In genomic region chr12:31318409-31318963, GRCm38 (mm10) we compare ENCODE assay signal across 14 mouse cellular contexts. TPM values are rescaled to one million over a fixed set of nuclear protein-coding genes. Genes with fewer than 3 reads are reported as not detected.
A peak's percentile ranks its signal among the peaks of the same experiment; 100 is the strongest.
DNase-seq lines count a peak whose midpoint lies in the region; ATAC-seq and TF ChIP-seq lines count a peak whose summit lies in the region.
"Had no signal": no experiment of that assay in that cellular context is flagged by ENCODE, and none has a peak within 500 bp of the region (broad histone marks: within the 10 kb centered on the region; RNA-seq: fewer than 3 reads in every experiment).

No protein-coding gene starts in this region.

- 44% methylated on average over 10 of the region's 10 CpGs for WGBS in heart, embryonic 15.5 days
- WGBS in lung, embryonic 14.5 days, result 72% methylated on average over 10 of the region's 10 CpGs

- no peak for TF ChIP-seq CTCF in lung, embryonic 14.5 days (IDR thresholded peaks at IDR 0.05; ENCODE audit: low read depth)
- no peak for TF ChIP-seq CTCF in brain, embryonic 14.5 days (IDR thresholded peaks at IDR 0.05; ENCODE audit: borderline replicate concordance, extremely low read depth, insufficient read depth, insufficient read length)

- H3K36me3 ChIP-seq in heart, embryonic 15.5 days, result peaks cover 92% of the 10 kb centered on the region
- peaks cover 99% of the 10 kb centered on the region for H3K36me3 ChIP-seq in lung, embryonic 14.5 days (ENCODE audit: insufficient read depth)
- H3K36me3 ChIP-seq: liver, embryonic 15.5 days had no signal

- ATAC-seq in heart, embryonic 15.5 days (replicated peaks; ENCODE audit: insufficient number of reproducible peaks, insufficient read depth, low FRiP score, low read depth), result peak; percentile 13
- ATAC-seq in lung, embryonic 14.5 days (ENCODE audit: insufficient read depth), result peak; percentile 60; the same call in 1 of the 2 replicates
- ATAC-seq: intestine, postnatal 0 days had no signal

- peaks cover 31% of the 10 kb centered on the region for H3K4me1 ChIP-seq in heart, embryonic 15.5 days (replicated peaks)
- no peaks in the 10 kb centered on the region for H3K4me1 ChIP-seq in lung, embryonic 14.5 days (ENCODE audit: insufficient read depth)
- H3K4me1 ChIP-seq: liver, embryonic 15.5 days had no signal

- H3K27ac ChIP-seq in heart, embryonic 15.5 days, result peak overlapping the region; percentile 67
- peak overlapping the region; percentile 30; the same call in 1 of the 2 replicates for H3K27ac ChIP-seq in lung, embryonic 14.5 days (ENCODE audit: low read depth)
- H3K27ac ChIP-seq: liver, embryonic 15.5 days had no signal

- H3K9me3 ChIP-seq in heart, embryonic 15.5 days (replicated peaks), result no peaks in the 10 kb centered on the region
- no peaks in the 10 kb centered on the region for H3K9me3 ChIP-seq in lung, embryonic 14.5 days (ENCODE audit: low read depth, low read length)
- H3K9me3 ChIP-seq: liver, embryonic 15.5 days had no signal

- no peak overlapping the region for H3K9ac ChIP-seq in heart, embryonic 15.5 days
- no peak overlapping the region for H3K9ac ChIP-seq in lung, embryonic 14.5 days
- H3K9ac ChIP-seq: liver, embryonic 15.5 days had no signal

- H3K4me3 ChIP-seq in heart, embryonic 15.5 days, result no peak overlapping the region
- no peak overlapping the region for H3K4me3 ChIP-seq in lung, embryonic 14.5 days (ENCODE audit: low read depth, low read length)
- H3K4me3 ChIP-seq: liver, embryonic 15.5 days had no signal

- DNase-seq in adrenal gland, postnatal 10 days, result peak; percentile 73
- DNase-seq in adrenal gland, adult 8-10 months, result no peak
- no peak for DNase-seq in heart, adult 9 months (ENCODE audit: low spot score in 2 of 2)
- peak; percentile 66 for DNase-seq in lung, embryonic 14.5 days
- DNase-seq in lung, postnatal 36 days, result no peak
- peak; percentile 67 for DNase-seq in brain, embryonic 14.5 days (ENCODE audit: low read depth)
- DNase-seq in urinary bladder, postnatal 10 days (ENCODE audit: low spot score), result no peak
- DNase-seq: cerebellum, adult 11-12 months; kidney, postnatal 4 days; right cerebral cortex, postnatal 25 days; thymus, postnatal 36 days had no signal

- no peak overlapping the region for H3K4me2 ChIP-seq in heart, embryonic 15.5 days
- H3K4me2 ChIP-seq in lung, embryonic 14.5 days, result no peak overlapping the region
- H3K4me2 ChIP-seq: liver, embryonic 15.5 days had no signal

- no peaks in the 10 kb centered on the region for H3K27me3 ChIP-seq in heart, embryonic 15.5 days
- H3K27me3 ChIP-seq in lung, embryonic 14.5 days (ENCODE audit: insufficient read depth, low read length), result no peaks in the 10 kb centered on the region
- H3K27me3 ChIP-seq: liver, embryonic 15.5 days had no signal

- no peak for TF ChIP-seq POLR2A in brain, embryonic 14.5 days (IDR thresholded peaks at IDR 0.05; ENCODE audit: borderline replicate concordance, extremely low read depth, insufficient read depth, insufficient read length, poor library complexity, severe bottlenecking)

RNA-seq across cellular contexts. Expression of gene Dld, which starts 32.8 kb away (rescaled TPM):
- 100 to 1,000 TPM; 475 to 479 TPM for total RNA-seq in adrenal gland, postnatal 10 days (2021)
- 100 to 1,000 TPM; 191 to 267 (median 232) TPM for total RNA-seq in adrenal gland, adult 8-10 months (2022)
- 185 and 235 TPM in 2 replicates for polyA plus RNA-seq in heart, embryonic 15.5 days (2015; fragmentation: Nextera tagmentation; extraction: Ambion mirVana)
- polyA plus RNA-seq in lung, embryonic 14.5 days (2014; fragmentation: Nextera tagmentation; extraction: Ambion mirVana), result 124 and 128 TPM in 2 replicates
- polyA plus RNA-seq in brain, embryonic 14.5 days (2012; rRNA removed), result 58.1 and 62.7 TPM in 2 replicates

RNA-seq across cellular contexts. Expression of gene Lamb1, which starts 53.5 kb away (rescaled TPM):
- total RNA-seq in adrenal gland, postnatal 10 days (2021), result 100 to 1,000 TPM; 147 to 165 TPM
- 100 to 1,000 TPM; 109 to 247 (median 188) TPM for total RNA-seq in adrenal gland, adult 8-10 months (2022)
- 90.9 and 99.5 TPM in 2 replicates for polyA plus RNA-seq in heart, embryonic 15.5 days (2015; fragmentation: Nextera tagmentation; extraction: Ambion mirVana)
- 118 and 123 TPM in 2 replicates for polyA plus RNA-seq in lung, embryonic 14.5 days (2014; fragmentation: Nextera tagmentation; extraction: Ambion mirVana)
- polyA plus RNA-seq in brain, embryonic 14.5 days (2012; rRNA removed), result 12.3 and 25.7 TPM in 2 replicates

Comparison
In these comparisons a context has a peak if more than half of its experiments do, and no peak if none do; other contexts are left out.
1. DNase-seq: peak in adrenal gland, postnatal 10 days (single experiment), lung, embryonic 14.5 days (single experiment) and brain, embryonic 14.5 days (single experiment); none in adrenal gland, adult 8-10 months (single experiment), heart, adult 9 months (0 of 2), lung, postnatal 36 days (single experiment) and urinary bladder, postnatal 10 days (single experiment).